Mouse (Mus musculus) neural tube, embryonic 11.5 days (tissue): ENCODE measurements around the gene Josd1. TPM values are rescaled to one million over a fixed set of nuclear protein-coding genes. Genes with fewer than 3 reads are reported as not detected.

Source experiments
- polyA plus RNA-seq: library from polyadenylated mRNA; unstranded; fragments of >200 nt; fragmentation: Nextera tagmentation; extraction: Ambion mirVana; gene quantifications from 2 replicates; pipeline ENCODE4 v1.2.1, GENCODE M21; 2014

Josd1 gene
- polyA plus RNA-seq, 1 experiment from 2014 or later = 16.4 TPM

Other genes with a start within 250 kb of the Josd1 start
- 192 and 213 TPM in 2 replicates for gene Csnk1e, start 232.4 kb downstream of the Josd1 start, polyA plus RNA-seq
- not detected in 2 replicates for gene Kcnj4, start 182.7 kb downstream of the Josd1 start, polyA plus RNA-seq
- 12.1 and 16.9 TPM in 2 replicates for gene Kdelr3, start 171.5 kb downstream of the Josd1 start, polyA plus RNA-seq
- 87.0 and 88.8 TPM in 2 replicates for gene Ddx17, start 141.2 kb downstream of the Josd1 start, polyA plus RNA-seq
- 1.1 and 1.5 TPM in 2 replicates for gene Dmc1, start 82.8 kb downstream of the Josd1 start, polyA plus RNA-seq
- 3.5 and 4.0 TPM in 2 replicates for gene Fam227a, start 29.0 kb downstream of the Josd1 start, polyA plus RNA-seq
- 65.5 and 70.8 TPM in 2 replicates for gene Cby1, start 28.7 kb downstream of the Josd1 start, polyA plus RNA-seq
- gene Tomm22, start 17.1 kb downstream of the Josd1 start, polyA plus RNA-seq = 285 and 287 TPM in 2 replicates
- 39.7 and 42.5 TPM in 2 replicates for gene Gtpbp1, start 2.9 kb upstream of the Josd1 start, polyA plus RNA-seq
- gene Sun2, start 54.6 kb upstream of the Josd1 start, polyA plus RNA-seq = 6.1 and 10.2 TPM in 2 replicates
- gene Dnal4, start 89.9 kb upstream of the Josd1 start, polyA plus RNA-seq = 68.6 and 70.8 TPM in 2 replicates
- gene Nptxr, start 116.8 kb upstream of the Josd1 start, polyA plus RNA-seq = 1.5 and 2.0 TPM in 2 replicates
- gene Npcd, start 146.3 kb upstream of the Josd1 start, polyA plus RNA-seq = not detected in 2 replicates
- 17.3 and 18.0 TPM in 2 replicates for gene Cbx6, start 146.8 kb upstream of the Josd1 start, polyA plus RNA-seq
- 5.4 and 7.3 TPM in 2 replicates for gene Apobec3, start 203.7 kb upstream of the Josd1 start, polyA plus RNA-seq